Mouse (Mus musculus) cerebellum, postnatal 10 days (tissue): Measurements from ENCODE around the gene Tns1.

Experiments
- DNase-seq, 2 experiments: peaks; one replicate each; pipeline ENCODE4 v3.0.0; 2021; ENCODE audit warnings: mixed read lengths in 2 of 2

Gene Tns1

DNA sequence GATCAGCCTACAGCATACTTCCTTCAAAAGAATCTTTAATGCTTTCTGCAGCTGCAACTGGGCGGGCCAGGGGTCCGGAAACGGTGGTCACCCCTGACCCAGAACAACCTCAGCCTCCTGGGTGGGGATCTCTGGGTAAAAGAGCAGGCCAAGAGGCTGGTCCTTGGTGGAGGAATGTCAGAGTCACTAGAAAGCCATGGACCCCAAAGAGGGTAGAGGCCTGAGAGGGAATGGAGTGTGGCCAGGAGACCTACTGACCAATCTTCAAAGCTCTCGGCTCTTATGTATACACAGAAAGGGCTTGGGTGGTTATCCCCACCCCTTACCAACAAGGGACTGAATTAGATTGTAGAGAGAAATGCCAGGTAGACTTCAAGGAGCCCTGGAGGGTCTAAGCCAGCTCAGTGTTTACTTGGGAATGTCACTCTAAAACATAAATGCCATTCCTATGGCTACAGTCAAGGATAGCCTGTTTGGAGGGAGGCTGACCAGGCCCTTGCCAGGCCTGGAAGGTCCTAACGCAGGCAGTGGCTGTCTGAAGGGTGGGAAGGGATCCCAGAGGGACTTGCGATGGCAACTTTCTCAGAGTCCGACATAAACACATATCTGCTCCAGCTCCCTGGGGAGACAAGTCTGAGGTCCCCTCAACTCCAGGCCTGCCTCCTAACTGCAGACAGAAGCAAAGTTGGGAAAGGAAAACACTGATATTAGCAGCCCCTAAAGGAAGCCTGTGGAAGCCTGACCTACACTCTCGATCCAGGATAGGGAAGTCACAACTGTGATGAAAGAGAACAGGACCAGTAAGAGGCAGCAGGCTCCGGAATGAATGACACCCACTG, 92.3 kb downstream of the Tns1 start:
- DNase-seq, result no peak

DNA sequence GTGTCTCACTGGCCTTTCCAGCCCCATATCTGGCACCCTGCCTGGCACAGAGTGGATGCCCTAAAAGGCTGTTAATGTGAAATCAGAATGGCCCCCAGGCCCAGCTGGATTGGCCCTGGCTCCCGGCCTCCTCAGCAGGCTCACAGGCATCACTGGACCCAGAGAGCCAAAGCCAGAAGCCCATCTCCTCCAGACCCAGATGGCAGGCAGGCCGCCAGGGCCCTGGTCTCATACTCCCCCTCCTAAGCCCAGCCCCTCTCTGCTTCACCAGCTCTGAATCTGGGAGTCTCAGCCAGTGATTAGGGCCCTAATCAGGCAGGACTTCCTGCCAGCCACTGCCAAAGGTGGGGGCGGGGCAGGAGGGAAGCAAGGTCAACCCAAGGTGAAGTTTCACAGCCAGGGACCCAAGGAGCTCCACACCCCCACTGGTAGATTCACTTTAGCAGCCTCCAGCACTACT, 93.3 kb downstream of the Tns1 start:
- DNase-seq, result peak; percentile 82 to 91

DNA sequence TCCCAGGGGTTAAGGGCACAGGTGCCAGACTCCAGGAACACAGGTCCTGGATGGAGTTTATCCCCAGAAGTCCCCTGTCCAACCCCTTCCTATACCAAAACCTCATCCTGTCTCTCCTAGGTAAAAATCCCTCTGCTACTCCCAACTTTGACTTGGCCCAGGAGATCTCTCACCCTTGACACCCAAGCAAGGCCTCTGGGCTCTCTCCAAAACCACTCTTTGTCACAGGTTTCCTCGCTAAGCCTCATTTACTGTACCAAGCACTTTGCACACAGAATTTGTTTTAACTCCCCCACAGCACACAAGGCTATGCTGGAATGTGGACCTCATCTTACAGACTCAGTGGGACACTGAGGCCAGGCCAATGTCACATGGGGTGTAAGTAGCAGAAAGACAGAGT, 94.0 kb downstream of the Tns1 start:
- DNase-seq, result no peak

DNA sequence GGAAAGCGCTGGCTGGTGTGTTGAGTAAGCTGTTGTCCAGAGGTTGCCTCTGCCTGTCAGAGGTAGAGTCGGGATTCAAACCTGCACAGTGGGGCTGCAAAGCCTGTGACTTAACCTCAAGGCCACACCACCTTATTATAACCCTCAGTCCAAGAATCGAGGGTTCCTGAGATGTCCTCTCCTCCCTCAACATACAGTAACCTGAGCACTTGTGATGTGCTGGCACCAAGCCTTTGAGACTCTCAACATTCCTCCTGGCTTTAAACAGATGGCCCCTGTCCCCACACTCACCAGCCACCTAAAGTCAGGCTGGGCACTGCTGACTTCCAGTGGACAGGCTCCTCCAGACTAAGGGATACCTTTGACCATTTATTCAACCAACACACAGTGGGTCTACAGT, 94.6 kb downstream of the Tns1 start:
- DNase-seq, result no peak

DNA sequence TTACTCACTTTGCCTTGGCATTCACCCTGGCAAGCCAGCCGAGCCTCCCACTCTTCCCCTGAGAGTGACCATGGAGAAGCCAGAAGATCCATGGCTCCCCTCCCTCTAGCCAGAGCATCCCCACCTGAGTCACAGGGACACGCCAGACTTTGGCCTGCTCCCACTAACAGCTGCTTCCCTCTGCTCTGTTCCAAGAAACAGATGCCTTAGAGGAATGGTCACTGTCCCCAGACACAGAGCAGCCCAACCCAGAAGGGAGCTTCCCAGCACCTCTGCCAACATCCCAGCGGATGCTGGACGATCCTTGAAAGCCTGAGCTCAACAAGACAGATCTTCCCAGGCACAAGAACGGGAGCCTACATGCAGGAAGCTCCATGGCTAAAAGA, 95.4 kb downstream of the Tns1 start:
- DNase-seq, result peak; percentile 47 to 50

- no peak for DNase-seq
These were observed 96.0 kb downstream of the Tns1 start for GRCm38 (mm10) chr1:74028118-74028880.

- DNase-seq, result peak; percentile 65 to 74
These were observed 96.6 kb downstream of the Tns1 start for GRCm38 (mm10) chr1:74027559-74028091.

DNA sequence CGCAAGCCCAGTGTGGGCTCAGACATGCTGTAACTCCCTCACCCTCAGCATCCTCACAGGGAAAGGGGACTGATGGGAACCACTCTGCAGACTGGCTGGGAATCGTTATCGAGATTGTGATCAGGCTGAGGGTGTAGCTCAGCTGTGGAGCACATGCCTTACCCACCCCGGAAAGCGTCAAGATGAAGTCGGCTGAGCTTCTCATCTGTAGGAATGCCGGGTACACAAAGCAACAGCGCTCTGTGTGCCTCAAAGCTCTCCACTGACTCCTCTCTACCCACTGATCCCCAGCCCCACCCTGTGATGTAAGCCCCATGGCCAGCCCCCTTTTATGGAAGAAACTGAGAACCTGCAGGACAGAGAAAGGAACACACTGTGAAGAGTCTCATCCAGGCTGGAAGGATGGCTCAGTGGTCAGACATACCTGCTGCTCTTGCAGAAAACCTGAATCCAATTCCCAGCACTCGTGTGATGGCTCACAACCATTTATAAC, 97.5 kb downstream of the Tns1 start:
- no peak for DNase-seq

GRCm38 (mm10) chr1:74025651-74026226, 98.5 kb downstream of the Tns1 start:
- no peak for DNase-seq

- no peak for DNase-seq
These were observed 99.0 kb downstream of the Tns1 start for GRCm38 (mm10) chr1:74025227-74025626.

GRCm38 (mm10) chr1:74024452-74025190, 99.6 kb downstream of the Tns1 start:
- DNase-seq, result no peak

DNA sequence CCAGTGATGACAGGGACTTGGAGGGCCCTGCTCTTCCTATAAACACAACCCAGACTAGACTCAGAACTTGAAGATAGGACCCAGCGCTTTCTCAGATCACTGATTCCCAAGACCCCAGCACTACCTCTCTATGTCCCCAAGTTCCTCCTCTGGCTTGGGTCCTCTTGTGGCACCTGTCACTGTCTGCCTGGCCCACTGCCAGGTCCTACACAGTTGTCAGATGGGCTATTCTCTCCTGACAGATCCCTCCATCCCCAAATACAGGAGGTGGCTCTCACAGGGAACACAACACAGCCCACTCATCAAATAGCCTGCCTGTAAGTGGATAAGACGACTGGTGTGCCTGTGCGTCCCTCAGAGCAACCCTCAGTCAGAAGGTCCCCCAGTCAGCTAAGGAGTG, 101.3 kb downstream of the Tns1 start:
- DNase-seq, result peak; percentile 51 to 59

DNA sequence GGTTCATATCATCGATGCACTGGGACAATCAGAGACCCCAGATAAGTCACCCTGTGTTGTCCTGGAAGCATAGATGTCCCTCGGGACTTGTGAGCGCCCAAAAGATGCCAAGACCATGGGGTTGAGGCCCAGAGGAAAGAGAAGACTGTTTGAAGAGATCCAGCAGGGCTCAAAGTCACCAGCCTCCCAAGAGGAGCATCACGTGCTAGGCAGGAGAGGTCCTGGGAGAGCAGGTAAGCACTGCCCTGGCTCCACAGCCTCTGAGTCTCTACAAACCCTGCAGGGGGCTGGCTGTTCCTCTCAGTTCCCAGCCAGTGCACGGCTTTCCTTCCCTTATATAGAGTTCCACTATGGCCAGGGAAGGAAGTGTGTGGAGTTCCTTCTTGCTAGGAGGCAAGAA, 101.7 kb downstream of the Tns1 start:
- DNase-seq, result no peak

DNA sequence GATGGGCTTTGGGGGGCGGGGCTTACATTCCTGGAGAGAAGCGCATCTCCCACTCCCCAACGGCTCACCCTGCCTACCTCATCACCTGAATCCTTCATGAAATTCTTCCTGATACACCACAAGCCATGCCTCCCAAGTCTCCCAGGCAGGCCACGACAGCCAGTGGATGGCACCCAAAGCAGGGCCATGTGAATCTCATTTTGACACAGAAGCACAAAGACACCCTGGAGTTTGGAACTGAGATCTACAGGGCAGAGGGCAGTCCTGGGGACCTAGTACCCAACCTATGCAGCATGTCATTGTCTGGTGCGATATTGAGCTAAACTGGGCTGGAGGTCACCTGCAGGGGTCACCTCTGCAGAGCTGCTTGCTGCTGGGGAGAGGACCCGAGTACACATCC, 104.0 kb downstream of the Tns1 start:
- no peak for DNase-seq

- no peak for DNase-seq
These were observed 106.7 kb downstream of the Tns1 start for GRCm38 (mm10) chr1:74017399-74018172.

DNA sequence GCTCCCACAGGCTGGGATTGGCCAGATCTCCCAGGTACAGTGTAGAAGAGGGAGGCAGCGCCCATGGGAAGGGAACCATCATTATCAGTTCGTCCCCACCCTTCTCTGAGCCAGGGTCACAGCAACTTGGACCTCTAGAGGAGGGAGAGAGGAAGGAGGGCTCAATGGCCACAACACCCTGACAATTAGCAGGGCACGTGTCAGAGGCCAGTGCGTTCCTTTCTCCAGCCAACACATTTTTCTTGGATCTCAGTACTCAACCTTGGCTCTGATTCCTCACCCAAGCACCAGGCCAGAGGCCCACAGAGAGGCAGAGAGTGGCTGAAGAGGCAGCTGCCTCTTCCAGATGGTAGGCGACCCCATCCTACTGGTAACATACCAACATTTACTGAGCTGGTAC, 107.6 kb downstream of the Tns1 start:
- DNase-seq, result peak; percentile 84 to 87

- DNase-seq, result no peak
These were observed 108.6 kb downstream of the Tns1 start for GRCm38 (mm10) chr1:74015513-74016234.

GRCm38 (mm10) chr1:74014538-74015327, 109.5 kb downstream of the Tns1 start:
- DNase-seq, result no peak

DNA sequence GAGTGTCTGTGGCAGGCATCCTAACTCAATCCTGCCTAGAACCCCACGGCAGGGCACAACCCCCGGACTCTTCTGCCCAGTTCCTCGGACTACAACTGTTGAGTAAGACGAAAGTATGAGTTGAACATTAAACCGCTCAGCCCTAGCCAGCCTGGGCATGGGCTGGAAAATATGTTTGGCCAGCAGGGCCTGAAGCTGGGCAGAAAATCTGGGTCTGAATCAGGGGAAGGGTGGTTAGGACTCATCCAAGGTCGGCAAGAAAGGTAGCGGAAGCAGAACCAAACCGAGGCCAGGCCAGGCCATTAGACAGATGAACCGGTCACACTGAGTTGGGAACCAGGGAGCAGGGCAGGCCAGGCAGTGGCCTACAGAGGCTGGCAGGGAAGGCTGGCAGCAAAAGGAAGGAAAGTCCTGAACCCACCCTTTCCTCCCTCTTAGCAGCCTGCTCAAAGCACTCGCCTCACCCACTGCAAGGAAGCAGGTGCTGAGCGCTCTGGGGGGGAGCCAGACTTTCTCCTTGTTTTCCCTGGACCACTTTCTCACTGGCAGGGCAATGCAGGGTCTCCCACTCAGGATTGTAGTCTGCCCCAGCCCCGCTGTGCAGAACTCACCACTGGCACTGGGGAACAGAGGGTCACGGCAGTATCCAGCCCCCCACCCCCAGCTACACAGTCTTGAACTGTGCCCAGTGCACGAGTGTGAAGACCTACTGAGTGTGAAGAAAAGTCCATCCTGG, 110.8 kb downstream of the Tns1 start:
- no peak for DNase-seq
